Mouse (Mus musculus) embryonic facial prominence, embryonic 14.5 days (tissue): ENCODE data around the gene Snx29. TPM values are rescaled to one million over a fixed set of nuclear protein-coding genes. Genes with fewer than 3 reads are reported as not detected.
A peak's percentile ranks its signal among the peaks of the same experiment; 100 is the strongest.

Experiments
- ATAC-seq: fragments of 200-750 bp; cut with Nextera tagmentation; 2 replicates; pipeline ENCODE4 v1.8.0; 2017; ENCODE audit warnings: low read depth, moderate number of reproducible peaks, moderate TSS enrichment
- DNase-seq: peaks from one replicate; pipeline ENCODE4 v3.0.0-alpha.2; 2015; ENCODE audit warnings: low spot score
- H3K27ac ChIP-seq: fragments of 300-500 bp; sonication (generic); replicated peaks from 2 replicates; pipeline ENCODE4 v1.5.1; 2014; ENCODE audit warnings: low read depth, mild to moderate bottlenecking, low read length, moderate library complexity
- H3K27me3 ChIP-seq: fragments of 300-500 bp; sonication (generic); replicated peaks from 2 replicates; pipeline ENCODE4 v1.6.1; 2014; ENCODE audit warnings: low read length; ENCODE audit not compliant: control insufficient read depth, insufficient read depth
- H3K36me3 ChIP-seq: fragments of 300-500 bp; sonication (generic); 2 replicates; pipeline ENCODE4 v1.6.1; 2014; ENCODE audit warnings: low read length, mixed read lengths; ENCODE audit not compliant: control insufficient read depth, insufficient read depth
- H3K4me1 ChIP-seq: fragments of 300-500 bp; sonication (generic); 2 replicates; pipeline ENCODE4 v1.6.1; 2014; ENCODE audit warnings: antibody characterized with exemption, low read length; ENCODE audit not compliant: control insufficient read depth, insufficient read depth
- H3K4me2 ChIP-seq: fragments of 300-500 bp; sonication (generic); 2 replicates; pipeline ENCODE4 v1.6.1; 2014; ENCODE audit warnings: low read depth, mild to moderate bottlenecking, low read length, moderate library complexity, mixed read lengths
- H3K4me3 ChIP-seq: fragments of 300-500 bp; sonication (generic); 2 replicates; pipeline ENCODE4 v1.5.1; 2014; ENCODE audit warnings: low read depth, mild to moderate bottlenecking, low read length
- H3K9ac ChIP-seq: fragments of 300-500 bp; sonication (generic); 2 replicates; pipeline ENCODE4 v1.6.1; 2014; ENCODE audit warnings: low read depth, mild to moderate bottlenecking, low read length, moderate library complexity, mixed read lengths
- H3K9me3 ChIP-seq: fragments of 300-500 bp; sonication (generic); 2 replicates; pipeline ENCODE4 v1.6.1; 2016; ENCODE audit warnings: low read length; ENCODE audit not compliant: control insufficient read depth
- WGBS: fragments of 180-500 bp; shearing (Covaris S2); extraction: QIAGEN DNeasy Blood & Tissue Kit; methylation state at CpG from one replicate; pipeline ENCODE4 v1.1.7; 2014; 5-methylcytosine and 5-hydroxymethylcytosine counted together
- polyA plus RNA-seq: library from polyadenylated mRNA; unstranded; fragments of >200 nt; fragmentation: Nextera tagmentation; extraction: Ambion mirVana; gene quantifications from 2 replicates; pipeline ENCODE4 v1.2.1, GENCODE M21; 2014

The Snx29 gene
- polyA plus RNA-seq, 1 experiment from 2014 or later: 9.7 TPM

GRCm38 (mm10) chr16:11533441-11533840 is 210.7 kb downstream of the Snx29 start:
- Histone ChIP-seq H3K4me1 (peaks cover 22% of the 10 kb centered on the region), H3K9me3 (no peaks in the 10 kb centered on the region), H3K4me3 (no peak overlapping the region), H3K9ac (no peak overlapping the region), H3K4me2 (no peak overlapping the region), H3K27me3 (no peaks in the 10 kb centered on the region), H3K36me3 (no peaks in the 10 kb centered on the region), H3K27ac (no peak overlapping the region)
- DNase-seq (no peak), ATAC-seq (no peak)
- WGBS: 75% methylated on average over 3 of the region's 3 CpGs

- 37% methylated on average over 5 of the region's 5 CpGs for WGBS
- no peaks in the 10 kb centered on the region for H3K27me3 ChIP-seq
Measured at GRCm38 (mm10) chr16:11537663-11538062, 215.0 kb downstream of the Snx29 start.

GRCm38 (mm10) chr16:11538191-11538590 is 215.5 kb downstream of the Snx29 start:
- H3K9ac ChIP-seq: no peak overlapping the region
- H3K9me3 ChIP-seq: no peaks in the 10 kb centered on the region
- WGBS: 42% methylated on average over 3 of the region's 3 CpGs
- no peak overlapping the region; the same call in 1 of the 2 replicates for H3K27ac ChIP-seq
- no peak for DNase-seq
- no peak for ATAC-seq
- no peak overlapping the region for H3K4me3 ChIP-seq
- peaks cover 13% of the 10 kb centered on the region for H3K4me1 ChIP-seq
- no peaks in the 10 kb centered on the region for H3K27me3 ChIP-seq
- no peaks in the 10 kb centered on the region for H3K36me3 ChIP-seq
- no peak overlapping the region for H3K4me2 ChIP-seq

More at GRCm38 (mm10) chr16:11537663-11538062, 215.0 kb downstream of the Snx29 start:
- no peak overlapping the region for H3K27ac ChIP-seq
- peaks cover 15% of the 10 kb centered on the region for H3K4me1 ChIP-seq
- H3K9me3 ChIP-seq: no peaks in the 10 kb centered on the region
- H3K9ac ChIP-seq: no peak overlapping the region
- ATAC-seq (no peak), DNase-seq (peak; percentile 33)
- no peak overlapping the region for H3K4me2 ChIP-seq
- no peaks in the 10 kb centered on the region for H3K36me3 ChIP-seq
- no peak overlapping the region for H3K4me3 ChIP-seq

GRCm38 (mm10) chr16:11540961-11541360 is 218.3 kb downstream of the Snx29 start:
- H3K9ac ChIP-seq: no peak overlapping the region
- no peaks in the 10 kb centered on the region for H3K27me3 ChIP-seq
- H3K27ac ChIP-seq: no peak overlapping the region
- 0 out of 2 replicates have a peak, but pooled peaks cover 3% of the 10 kb centered on the region for H3K9me3 ChIP-seq
- peaks cover 9% of the 10 kb centered on the region for H3K4me1 ChIP-seq
- H3K4me2 ChIP-seq: no peak overlapping the region
- ATAC-seq (no peak), DNase-seq (no peak)
- H3K36me3 ChIP-seq: no peaks in the 10 kb centered on the region
- no peak overlapping the region for H3K4me3 ChIP-seq

- DNase-seq: no peak
- Histone ChIP-seq H3K4me2 (no peak overlapping the region), H3K4me3 (no peak overlapping the region), H3K36me3 (no peaks in the 10 kb centered on the region), H3K9me3 (0 out of 2 replicates have a peak, but pooled peaks cover 3% of the 10 kb centered on the region), H3K27me3 (no peaks in the 10 kb centered on the region), H3K9ac (no peak overlapping the region), H3K27ac (no peak overlapping the region), H3K4me1 (peaks cover 9% of the 10 kb centered on the region)
- WGBS: 85% methylated on average over 7 of the region's 7 CpGs
- no peak for ATAC-seq
Measured at GRCm38 (mm10) chr16:11541769-11542168, 219.1 kb downstream of the Snx29 start.

GRCm38 (mm10) chr16:11550043-11550725 is 227.5 kb downstream of the Snx29 start:
- no peak for ATAC-seq
- no peak overlapping the region for H3K4me2 ChIP-seq
- no peaks in the 10 kb centered on the region for H3K27me3 ChIP-seq
- 83% methylated on average over 8 of the region's 8 CpGs for WGBS
- H3K9me3 ChIP-seq: 0 out of 2 replicates have a peak, but pooled peaks cover under 1% of the 10 kb centered on the region
- H3K36me3 ChIP-seq: no peaks in the 10 kb centered on the region
- no peak for DNase-seq
- no peak overlapping the region for H3K9ac ChIP-seq
- no peak overlapping the region for H3K4me3 ChIP-seq
- H3K4me1 ChIP-seq: no peaks in the 10 kb centered on the region
- no peak overlapping the region for H3K27ac ChIP-seq

GRCm38 (mm10) chr16:11561714-11562113 is 239.0 kb downstream of the Snx29 start:
- ATAC-seq: no peak
- no peak for DNase-seq
- no peak overlapping the region for H3K27ac ChIP-seq
- H3K4me2 ChIP-seq: no peak overlapping the region
- H3K36me3 ChIP-seq: no peaks in the 10 kb centered on the region
- 85% methylated on average over 2 of the region's 2 CpGs for WGBS
- no peaks in the 10 kb centered on the region for H3K4me1 ChIP-seq
- no peak overlapping the region for H3K4me3 ChIP-seq
- no peaks in the 10 kb centered on the region for H3K9me3 ChIP-seq
- H3K9ac ChIP-seq: no peak overlapping the region
- H3K27me3 ChIP-seq: no peaks in the 10 kb centered on the region

GRCm38 (mm10) chr16:11563846-11564245 is 241.1 kb downstream of the Snx29 start:
- Histone ChIP-seq H3K27ac (no peak overlapping the region), H3K4me1 (no peaks in the 10 kb centered on the region), H3K4me3 (no peak overlapping the region), H3K36me3 (no peaks in the 10 kb centered on the region), H3K9ac (no peak overlapping the region), H3K9me3 (no peaks in the 10 kb centered on the region), H3K4me2 (no peak overlapping the region), H3K27me3 (no peaks in the 10 kb centered on the region)
- ATAC-seq (peak; percentile 48; the same call in 1 of the 2 replicates), DNase-seq (no peak)
- 57% methylated on average over 4 of the region's 4 CpGs for WGBS

GRCm38 (mm10) chr16:11565126-11565525 is 242.4 kb downstream of the Snx29 start:
- Histone ChIP-seq H3K4me2 (no peak overlapping the region), H3K27me3 (no peaks in the 10 kb centered on the region), H3K27ac (no peak overlapping the region), H3K4me3 (no peak overlapping the region), H3K9ac (no peak overlapping the region), H3K36me3 (no peaks in the 10 kb centered on the region), H3K9me3 (no peaks in the 10 kb centered on the region), H3K4me1 (no peaks in the 10 kb centered on the region)
- ATAC-seq (no peak), DNase-seq (no peak)
- 77% methylated on average over 11 of the region's 11 CpGs for WGBS
